Mouse (Mus musculus): Measurements from ENCODE around the gene Specc1.

DNA sequence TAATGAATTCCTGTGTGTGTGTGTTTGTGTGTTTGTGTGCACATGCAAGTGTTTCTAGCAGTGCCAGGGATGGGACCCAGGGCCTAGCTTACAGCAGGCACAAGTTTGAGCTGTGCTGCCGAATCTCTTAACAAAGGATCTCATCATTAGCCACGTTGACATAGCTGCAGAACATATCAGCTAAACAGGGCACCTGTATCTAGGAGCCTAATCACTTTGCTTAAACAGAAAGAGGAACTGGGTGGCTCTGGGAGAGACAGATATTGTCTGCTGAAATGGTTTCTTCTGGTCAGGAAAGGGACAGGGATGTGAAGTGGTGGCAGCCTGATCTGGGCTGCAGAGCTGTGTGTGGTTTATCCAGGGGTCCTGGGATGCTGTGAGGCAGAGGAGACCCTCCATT, 71.1 kb downstream of the Specc1 start:
- TF ChIP-seq CTCF (IDR thresholded peaks at IDR 0.05; ENCODE audit: borderline replicate concordance, extremely low read depth, insufficient read depth, insufficient read length) = no peak
- TF ChIP-seq POLR2A (IDR thresholded peaks at IDR 0.05; ENCODE audit: borderline replicate concordance, extremely low read depth, insufficient read depth, insufficient read length, poor library complexity, severe bottlenecking) = no peak
